Mouse (Mus musculus) lung, adult 2 months (tissue): Measurements from ENCODE around the gene Dst. TPM values are rescaled to one million over a fixed set of nuclear protein-coding genes. Genes with fewer than 3 reads are reported as not detected.
A peak's percentile ranks its signal among the peaks of the same experiment; 100 is the strongest.

Experiments used
- DNase-seq: peaks from one replicate; pipeline ENCODE4 v3.0.0; 2022
- H3K4me1 ChIP-seq: fragments of 200-500 bp; 2 replicates; pipeline ENCODE4 v1.6.1; 2011; ENCODE audit warnings: low read length; ENCODE audit not compliant: control insufficient read depth, insufficient read depth
- H3K4me3 ChIP-seq: fragments of 200-500 bp; replicated peaks from 2 replicates; pipeline ENCODE3; 2011; ENCODE audit warnings: low read depth, mild to moderate bottlenecking, control low read depth, low read length; ENCODE audit errors: extremely low read depth
- CTCF ChIP-seq: fragments of 200-500 bp; IDR thresholded peaks from 2 replicates; pipeline ENCODE4 v1.5.1; 2011; ENCODE audit warnings: mild to moderate bottlenecking, low read length, control low read depth; ENCODE audit not compliant: insufficient read depth
- POLR2A ChIP-seq: fragments of 200-500 bp; IDR thresholded peaks from 2 replicates; pipeline ENCODE4 v1.6.1; 2011; ENCODE audit warnings: low read depth, mild to moderate bottlenecking, control low read depth, low read length, borderline replicate concordance; ENCODE audit errors: extremely low read depth
- WGBS: fragments of 180-500 bp; shearing (Covaris S2); methylation state at CpG from one replicate; pipeline ENCODE4 v1.1.7; 2018; 5-methylcytosine and 5-hydroxymethylcytosine counted together
- polyA plus RNA-seq: library from polyadenylated mRNA; depleted of rRNA; stranded (reverse); fragments of >200 nt; gene quantifications from 2 replicates; pipeline ENCODE4 v1.2.3, GENCODE M21; 2012

Gene Dst
- polyA plus RNA-seq, 1 experiment, result 55.4 TPM

- WGBS, result 6% methylated on average over 16 of the region's 16 CpGs
- TF ChIP-seq CTCF (no peak), POLR2A (no peak)
- Histone ChIP-seq H3K4me3 (peak overlapping the region; percentile 55), H3K4me1 (peaks cover 6% of the 10 kb centered on the region; the same call in 1 of the 2 replicates)
- peak; percentile 9 for DNase-seq
Measured at GRCm38 (mm10) chr1:34011821-34012271, 103.8 kb downstream of the Dst start.

- 44% methylated on average over 5 of the region's 5 CpGs for WGBS
- no peak for DNase-seq
- no peak overlapping the region for H3K4me3 ChIP-seq
- TF ChIP-seq POLR2A (no peak), CTCF (no peak)
- H3K4me1 ChIP-seq, result no peaks in the 10 kb centered on the region
Measured at GRCm38 (mm10) chr1:34013490-34013889, 105.5 kb downstream of the Dst start.

- H3K4me1 ChIP-seq, result 0 out of 2 replicates have a peak, but pooled peaks cover 2% of the 10 kb centered on the region
- WGBS, result 88% methylated on average over 15 of the region's 15 CpGs
Measured at GRCm38 (mm10) chr1:34016780-34017179, 108.8 kb downstream of the Dst start.

GRCm38 (mm10) chr1:34017323-34017722 is 109.3 kb downstream of the Dst start:
- no peak overlapping the region for H3K4me3 ChIP-seq
- H3K4me1 ChIP-seq, result 0 out of 2 replicates have a peak, but pooled peaks cover 2% of the 10 kb centered on the region
- DNase-seq, result no peak
- 92% methylated on average over 4 of the region's 4 CpGs for WGBS
- no peak for TF ChIP-seq POLR2A
- TF ChIP-seq CTCF, result no peak

More at GRCm38 (mm10) chr1:34016780-34017179, 108.8 kb downstream of the Dst start:
- DNase-seq, result no peak
- no peak for TF ChIP-seq POLR2A
- no peak for TF ChIP-seq CTCF
- H3K4me3 ChIP-seq, result no peak overlapping the region

GRCm38 (mm10) chr1:34020599-34020998 is 112.6 kb downstream of the Dst start:
- no peak overlapping the region for H3K4me3 ChIP-seq
- WGBS, result 94% methylated on average over 6 of the region's 6 CpGs
- 0 out of 2 replicates have a peak, but pooled peaks cover 2% of the 10 kb centered on the region for H3K4me1 ChIP-seq
- TF ChIP-seq CTCF, result no peak
- TF ChIP-seq POLR2A, result no peak
- no peak for DNase-seq

GRCm38 (mm10) chr1:34021574-34021973 is 113.5 kb downstream of the Dst start:
- WGBS, result 18% methylated on average over 2 of the region's 2 CpGs
- H3K4me1 ChIP-seq, result 0 out of 2 replicates have a peak, but pooled peaks cover 2% of the 10 kb centered on the region
- no peak for TF ChIP-seq CTCF
- TF ChIP-seq POLR2A, result no peak
- no peak overlapping the region for H3K4me3 ChIP-seq
- DNase-seq, result no peak

DNA sequence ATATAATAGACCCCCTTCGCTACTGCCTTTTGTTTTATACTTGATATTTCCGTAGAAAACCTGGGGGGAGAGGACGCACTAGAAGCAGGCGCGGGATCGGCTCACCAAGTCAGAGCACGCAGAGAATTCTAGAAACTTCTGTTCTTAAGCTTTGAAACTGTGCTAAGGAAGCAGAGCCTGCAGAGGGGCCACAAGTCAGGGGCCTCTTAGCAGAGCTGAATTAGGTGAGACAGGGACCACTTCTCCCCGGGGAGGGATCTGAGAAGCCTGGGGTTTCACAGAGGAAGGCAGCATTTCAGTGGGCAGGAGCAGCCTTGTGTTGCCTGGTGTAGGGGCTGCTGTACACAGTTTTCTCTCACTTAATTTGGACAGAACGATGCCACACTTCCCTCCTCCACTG is 115.1 kb downstream of the Dst start:
- Histone ChIP-seq H3K4me3 (no peak overlapping the region), H3K4me1 (0 out of 2 replicates have a peak, but pooled peaks cover 2% of the 10 kb centered on the region)
- DNase-seq, result no peak
- TF ChIP-seq POLR2A (no peak), CTCF (no peak)
- 74% methylated on average over 9 of the region's 9 CpGs for WGBS

GRCm38 (mm10) chr1:34025879-34026278 is 117.9 kb downstream of the Dst start:
- no peak for DNase-seq
- no peak for TF ChIP-seq POLR2A
- no peak for TF ChIP-seq CTCF
- 79% methylated on average over 6 of the region's 6 CpGs for WGBS
- Histone ChIP-seq H3K4me3 (no peak overlapping the region), H3K4me1 (0 out of 2 replicates have a peak, but pooled peaks cover 2% of the 10 kb centered on the region)

DNA sequence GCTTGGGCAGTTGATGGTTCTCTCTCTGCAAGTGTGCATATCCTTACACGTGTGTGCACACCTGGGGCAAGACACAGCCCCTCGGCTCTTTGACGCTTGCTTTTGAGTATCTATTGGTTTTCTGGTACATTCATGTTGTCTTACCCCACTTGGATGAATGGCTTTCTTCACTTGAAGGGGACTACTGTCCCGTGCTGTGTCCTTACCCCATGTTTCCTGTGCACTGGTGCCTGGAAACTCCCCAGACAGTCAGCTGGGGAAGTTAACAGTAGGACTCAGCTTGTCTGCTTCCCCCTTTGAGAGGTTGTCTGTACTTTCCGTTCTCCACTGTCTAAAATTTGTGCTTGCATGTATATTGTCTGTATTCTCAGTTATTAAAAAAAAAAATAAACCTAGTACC is 120.7 kb downstream of the Dst start:
- 52% methylated on average over 5 of the region's 5 CpGs for WGBS
- Histone ChIP-seq H3K4me1 (no peaks in the 10 kb centered on the region), H3K4me3 (no peak overlapping the region)
- no peak for DNase-seq
- TF ChIP-seq CTCF (no peak), POLR2A (no peak)

GRCm38 (mm10) chr1:34030330-34031021 is 122.5 kb downstream of the Dst start:
- no peaks in the 10 kb centered on the region for H3K4me1 ChIP-seq
- no peak for DNase-seq
- TF ChIP-seq CTCF (no peak), POLR2A (no peak)
- 77% methylated on average over 17 of the region's 17 CpGs for WGBS
- no peak overlapping the region for H3K4me3 ChIP-seq
